Mouse (Mus musculus): ENCODE data around the gene Rgs9.
"Not testable (repeated sequence)": the region's sequence is repeated elsewhere in the genome, so short reads cannot be mapped to it uniquely, and the experiment has no call there.

Rgs9 gene

GRCm38 (mm10) chr11:109297710-109298375 lies at the start of gene Rgs9:
TSS of gene Rgs9 (minus strand) at chr11:109298129.
- in situ Hi-C loops (cut with MboI, MseI) = loop anchor here (5.0 kb wide), 1 partner anchor 41 kb away; no protein-coding TSS in a partner anchor

DNA sequence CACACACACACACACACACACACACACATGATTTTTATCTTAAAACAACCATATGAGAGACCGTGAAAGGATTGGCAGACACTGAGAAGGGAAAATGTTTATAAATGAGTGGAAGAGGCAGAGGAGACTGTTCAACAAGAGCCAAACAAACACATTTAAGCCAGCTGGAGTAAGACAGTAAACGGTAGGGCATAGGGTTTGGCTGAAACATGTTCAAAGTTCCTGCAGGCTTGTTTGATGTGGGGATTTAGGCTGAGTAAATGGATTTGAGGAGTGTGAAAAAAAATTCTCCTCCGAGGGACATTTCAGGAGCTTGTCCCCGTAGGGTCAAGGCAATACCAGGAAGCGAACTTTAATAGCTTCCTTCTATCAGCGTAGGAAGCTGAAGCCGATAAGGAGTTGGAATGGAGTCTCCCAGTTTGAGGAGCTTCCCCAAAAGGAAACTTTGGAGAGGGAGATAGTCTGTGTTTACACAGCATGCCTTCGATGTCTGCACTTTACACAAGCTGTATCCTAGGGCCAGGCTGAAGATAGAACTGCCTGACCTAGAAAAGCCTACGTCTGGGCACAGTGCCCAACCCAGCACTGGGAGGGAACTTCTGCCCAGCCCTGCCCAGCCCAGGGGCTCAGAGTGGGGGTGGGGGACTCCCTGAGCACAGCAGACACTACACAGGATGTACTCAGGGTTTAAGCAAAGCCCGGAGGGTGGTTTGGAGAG lies 49.5 kb upstream of the Rgs9 start:
- in situ Hi-C loops (cut with MboI, MseI) = no loop called here

- in situ Hi-C loops (cut with MboI, MseI) = no loop called here
Measured at GRCm38 (mm10) chr11:109343991-109344599, 46.2 kb upstream of the Rgs9 start.

- in situ Hi-C loops (cut with MboI, MseI) = no loop called here
Measured at GRCm38 (mm10) chr11:109343558-109343957, 45.6 kb upstream of the Rgs9 start.

DNA sequence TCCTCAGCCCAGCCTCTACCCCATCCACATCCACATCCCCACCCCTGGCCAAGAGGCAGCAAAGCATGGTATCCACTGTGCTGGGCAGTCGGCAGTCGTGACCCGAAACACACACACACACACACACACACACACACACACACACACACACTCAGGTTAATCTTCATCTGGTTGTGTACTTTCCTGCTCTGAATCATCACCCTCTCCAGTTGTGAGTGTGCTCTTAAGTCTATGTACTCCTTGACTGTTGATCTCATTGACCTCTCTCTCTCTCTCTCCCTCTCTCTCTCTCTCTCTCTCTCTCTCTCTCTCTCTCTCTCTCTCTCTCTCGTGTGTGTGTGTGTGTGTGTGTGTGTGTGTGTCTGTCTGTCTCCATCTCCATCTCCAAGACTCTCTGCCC lies 44.7 kb upstream of the Rgs9 start:
- in situ Hi-C loops (cut with MboI, MseI) = not testable (repeated sequence)

DNA sequence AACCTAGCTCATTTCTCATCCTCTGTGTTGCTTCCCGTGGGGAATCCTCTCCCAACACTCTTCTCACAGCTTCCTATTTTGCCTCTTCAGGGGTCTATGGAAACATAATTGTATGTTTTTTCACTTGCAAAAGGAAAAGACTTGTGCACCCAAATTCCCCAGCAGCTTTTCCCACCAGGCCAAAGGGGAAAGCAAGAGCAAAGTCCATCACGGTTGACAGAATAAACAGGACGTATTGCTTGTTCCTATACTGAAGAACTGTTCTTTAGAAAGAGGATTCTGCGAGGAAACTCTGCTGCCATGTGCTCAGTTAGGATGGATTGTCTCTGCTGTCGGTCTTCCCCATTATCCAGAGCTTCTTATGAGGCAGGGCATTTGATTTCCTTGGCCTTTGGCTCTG lies 42.6 kb upstream of the Rgs9 start:
- in situ Hi-C loops (cut with MboI, MseI) = no loop called here

GRCm38 (mm10) chr11:109339155-109339938 lies 41.4 kb upstream of the Rgs9 start:
- in situ Hi-C loops (cut with MboI, MseI) = no loop called here

DNA sequence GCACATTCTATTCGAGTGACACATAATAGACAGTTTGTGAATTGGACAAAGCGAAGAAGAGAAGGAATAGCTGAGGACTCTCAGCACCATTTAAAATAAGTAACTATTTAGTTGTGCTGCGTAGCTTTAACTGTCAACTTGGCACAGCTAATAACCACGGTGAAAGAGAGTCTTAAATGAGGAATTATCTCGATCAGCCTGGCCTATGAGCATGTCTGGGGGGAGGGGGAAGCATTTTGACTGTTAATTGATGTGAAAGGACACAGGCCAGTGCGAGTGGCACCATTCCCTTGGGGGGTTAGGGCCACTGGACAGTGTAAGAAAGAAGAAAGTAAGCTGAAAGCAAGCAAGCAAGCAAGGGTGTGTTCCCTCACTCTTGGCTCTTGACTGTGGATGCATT lies 38.0 kb upstream of the Rgs9 start:
- in situ Hi-C loops (cut with MboI, MseI) = no loop called here

DNA sequence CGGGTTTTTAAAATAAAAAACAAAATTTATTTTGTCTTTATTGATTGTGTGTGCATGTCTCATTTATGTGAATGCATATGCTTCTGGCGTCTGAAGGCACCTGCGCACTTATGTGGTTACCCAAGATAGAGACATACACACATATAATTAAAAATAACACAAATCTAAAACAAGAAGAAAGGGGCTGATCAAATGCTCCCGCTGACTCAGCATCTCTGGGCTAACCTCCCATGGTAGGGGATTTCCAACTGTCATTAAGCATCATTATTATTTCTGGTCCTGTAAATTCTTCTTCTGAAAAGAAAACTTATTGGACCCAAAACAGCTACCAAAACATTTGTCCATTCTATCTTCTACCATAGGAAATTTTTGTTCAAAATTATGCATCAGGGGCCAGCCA lies 36.8 kb upstream of the Rgs9 start:
- in situ Hi-C loops (cut with MboI, MseI) = no loop called here

DNA sequence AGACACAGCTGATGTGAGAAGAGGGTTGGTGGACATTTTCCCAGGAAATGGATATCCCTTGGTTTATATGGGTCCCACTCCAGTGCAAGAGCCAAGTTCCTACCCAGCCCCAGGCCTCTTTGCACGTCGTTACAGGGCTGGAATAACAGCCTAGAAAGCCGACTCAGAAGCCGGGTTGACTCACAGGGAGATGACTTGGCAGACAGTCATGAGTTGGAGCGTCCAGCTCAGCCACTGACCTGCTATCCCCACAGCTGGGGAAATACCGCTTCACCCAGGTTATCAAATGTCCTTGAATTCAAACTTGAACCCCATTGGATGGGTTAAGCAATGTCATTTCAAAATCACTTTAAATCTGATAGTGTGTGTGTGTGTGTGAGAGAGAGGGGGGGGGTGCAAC lies 34.8 kb upstream of the Rgs9 start:
- in situ Hi-C loops (cut with MboI, MseI) = no loop called here

- in situ Hi-C loops (cut with MboI, MseI) = no loop called here
Measured at GRCm38 (mm10) chr11:109331424-109331824, 33.5 kb upstream of the Rgs9 start.

DNA sequence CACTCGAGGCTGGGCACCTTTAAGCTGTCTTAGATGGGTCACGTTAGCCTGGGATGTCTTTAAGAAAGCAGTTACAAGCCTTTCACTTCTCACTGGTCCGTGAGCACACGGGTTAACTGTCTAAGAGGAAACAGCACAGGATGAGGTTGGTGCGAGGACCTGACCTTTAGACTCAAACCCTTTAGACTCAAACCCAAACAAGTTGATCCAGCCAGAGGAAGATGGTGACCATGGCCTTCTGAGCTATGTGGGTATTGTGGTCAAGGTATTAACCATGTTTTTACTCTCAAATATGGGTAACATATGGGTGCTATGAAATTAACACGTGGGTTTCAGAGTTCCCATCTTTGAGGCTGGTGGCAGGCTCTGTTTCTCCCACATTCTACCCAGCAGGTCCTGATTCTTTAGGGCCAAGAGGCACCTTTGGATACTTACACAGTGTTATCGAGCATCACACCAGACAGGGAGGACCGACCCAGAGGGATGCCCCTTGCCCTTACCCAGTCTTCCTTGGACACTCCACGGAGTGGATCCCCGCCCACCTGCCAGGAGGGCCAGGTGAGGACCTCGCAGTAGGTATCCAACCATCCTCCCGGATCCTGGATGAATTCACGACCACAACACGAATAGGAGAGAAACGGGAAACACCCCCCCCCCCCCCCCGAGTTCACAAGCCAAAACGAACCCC lies 32.9 kb upstream of the Rgs9 start:
- in situ Hi-C loops (cut with MboI, MseI) = no loop called here

- in situ Hi-C loops (cut with MboI, MseI) = no loop called here
Measured at GRCm38 (mm10) chr11:109329331-109329730, 31.4 kb upstream of the Rgs9 start.

DNA sequence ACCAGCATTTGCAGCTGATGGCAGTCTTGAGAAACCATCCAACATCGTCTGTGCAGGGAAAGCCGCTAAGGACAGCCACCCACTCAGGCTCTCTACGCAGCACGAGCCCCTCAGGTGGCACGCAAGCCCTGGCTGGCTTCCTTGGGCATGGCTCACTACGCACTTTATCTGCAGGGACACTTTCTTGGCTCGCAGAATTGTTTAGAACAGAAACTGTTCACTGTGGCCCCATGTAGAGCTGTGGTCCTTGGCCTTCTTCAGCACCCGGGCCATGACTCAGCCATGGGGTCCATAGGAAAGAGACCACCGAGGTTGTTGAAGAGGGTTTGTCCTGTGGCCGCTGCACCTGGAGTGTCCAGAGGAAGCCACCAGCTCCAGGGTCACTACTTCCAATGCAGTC lies 30.0 kb upstream of the Rgs9 start:
- in situ Hi-C loops (cut with MboI, MseI) = no loop called here

DNA sequence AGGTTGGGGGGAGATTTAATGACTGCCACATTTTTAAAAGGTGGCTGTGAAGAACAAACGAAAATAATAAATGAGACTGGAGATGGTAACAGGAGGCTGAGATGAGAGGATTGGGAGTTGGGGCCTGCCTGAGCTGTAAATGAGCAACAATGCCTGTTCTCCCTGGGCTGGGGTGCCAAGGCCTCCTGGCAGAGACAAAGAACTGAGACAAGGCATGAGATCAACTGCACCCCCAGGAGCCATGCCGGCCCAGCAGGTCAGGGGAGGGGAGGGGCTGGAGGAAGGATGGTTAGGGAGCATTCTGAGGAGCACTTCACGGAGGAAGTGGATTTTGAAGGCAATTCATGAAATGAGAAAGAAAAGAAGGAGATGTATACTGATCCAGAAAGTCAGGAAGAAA lies 29.5 kb upstream of the Rgs9 start:
- in situ Hi-C loops (cut with MboI, MseI) = no loop called here

- in situ Hi-C loops (cut with MboI, MseI) = no loop called here
Measured at GRCm38 (mm10) chr11:109326270-109326669, 28.3 kb upstream of the Rgs9 start.

DNA sequence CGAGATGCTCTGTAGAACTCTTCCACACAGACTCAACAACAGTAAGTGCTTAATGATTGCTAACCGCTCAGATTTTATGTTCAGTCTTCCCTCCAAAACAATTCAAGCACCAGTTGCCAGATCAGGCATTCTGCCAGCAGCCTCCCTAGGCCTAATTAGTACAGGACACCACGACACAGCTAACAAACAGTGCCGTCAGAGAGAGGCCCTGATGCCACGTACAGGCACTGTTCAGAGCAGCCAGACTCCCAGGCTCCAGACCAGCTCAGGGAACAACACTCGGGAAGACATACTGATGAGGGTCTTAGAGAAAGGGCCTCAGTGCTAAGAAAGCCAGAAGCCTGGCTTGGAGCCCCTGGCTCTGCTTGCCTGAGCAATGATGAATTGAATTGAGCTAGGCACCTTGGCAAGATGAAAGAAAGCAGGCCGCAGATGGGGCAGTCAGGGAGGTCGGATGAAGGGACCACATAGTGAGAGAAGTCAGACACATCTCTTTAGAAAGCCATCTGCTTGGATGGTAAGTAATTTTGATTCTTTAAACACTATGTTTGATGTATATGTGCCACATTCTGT lies 22.5 kb upstream of the Rgs9 start:
- in situ Hi-C loops (cut with MboI, MseI) = loop anchor here (25.0 kb wide), 1 partner anchor 542 kb away; no protein-coding TSS in a partner anchor

- in situ Hi-C loops (cut with MboI, MseI) = loop anchor here (5.0 to 25.0 kb wide), 2 partner anchors 37 to 542 kb away; no protein-coding TSS in a partner anchor
Measured at GRCm38 (mm10) chr11:109319946-109320345, 22.0 kb upstream of the Rgs9 start.

- in situ Hi-C loops (cut with MboI, MseI) = loop anchor here (5.0 to 25.0 kb wide), 2 partner anchors 38 to 543 kb away; no protein-coding TSS in a partner anchor
Measured at GRCm38 (mm10) chr11:109319471-109319870, 21.5 kb upstream of the Rgs9 start.

DNA sequence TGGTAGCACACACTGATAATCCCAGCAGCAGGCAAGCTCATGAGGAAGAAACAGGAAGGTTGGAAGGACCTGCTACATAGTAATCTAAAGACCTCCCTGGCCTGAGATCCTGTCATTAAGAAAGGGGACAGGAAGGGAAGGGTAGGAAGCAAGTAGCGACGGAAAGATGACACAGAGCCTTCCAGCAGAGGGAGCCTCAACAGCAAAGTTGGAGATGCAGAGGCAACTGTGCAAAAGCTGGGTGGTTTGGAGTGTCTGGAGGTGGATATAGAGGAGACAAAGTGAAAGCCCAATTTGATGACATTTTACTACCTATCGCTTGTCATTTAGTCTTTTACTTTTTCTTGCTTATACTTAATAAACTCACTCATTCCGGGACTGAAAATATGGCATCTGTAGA lies 19.0 kb upstream of the Rgs9 start:
- in situ Hi-C loops (cut with MboI, MseI) = loop anchor here (5.0 to 25.0 kb wide), 2 partner anchors 40 to 545 kb away; no protein-coding TSS in a partner anchor
